Mouse (Mus musculus): ENCODE measurements around the gene Gm45711. TPM values are rescaled to one million over a fixed set of nuclear protein-coding genes. Genes with fewer than 3 reads are reported as not detected.
A peak's percentile ranks its signal among the peaks of the same experiment; 100 is the strongest.
"Not testable (repeated sequence)": the region's sequence is repeated elsewhere in the genome, so short reads cannot be mapped to it uniquely, and the experiment has no call there.

Gene Gm45711
- polyA plus RNA-seq, 1 experiment from 2014 or later = not detected

DNA sequence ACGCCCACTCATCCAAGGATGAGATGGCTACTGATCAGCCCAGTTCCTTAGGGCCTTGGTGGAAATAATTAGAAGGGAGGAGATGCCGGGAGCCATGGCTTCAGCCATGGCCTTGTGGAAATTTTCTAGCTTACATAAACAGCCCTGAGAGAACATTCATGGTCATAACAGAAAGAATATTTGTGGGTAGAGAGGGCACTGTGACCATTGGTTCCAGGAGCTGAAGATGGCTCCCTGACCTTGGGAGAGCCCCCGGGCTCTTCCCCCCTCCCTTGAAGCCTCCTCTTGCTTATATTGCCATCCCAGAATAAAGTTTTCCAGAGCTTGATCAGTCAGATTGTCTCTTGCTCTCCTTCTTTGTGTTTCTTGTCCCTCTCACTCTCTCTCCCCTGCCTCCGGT, 7.3 kb downstream of the Gm45711 start:
- not testable (repeated sequence) for ATAC-seq; H3K9me3 ChIP-seq (replicated peaks; ENCODE audit: control insufficient read depth, low read length); DNase-seq (ENCODE audit: low spot score); H3K27me3 ChIP-seq (replicated peaks; ENCODE audit: control insufficient read depth, insufficient read depth, low read length); H3K36me3 ChIP-seq (ENCODE audit: control insufficient read depth, insufficient read depth, low read length); H3K9ac ChIP-seq (ENCODE audit: low read length); H3K27ac ChIP-seq (ENCODE audit: low read depth, low read length); H3K4me3 ChIP-seq (ENCODE audit: low read depth, low read length); H3K4me2 ChIP-seq (ENCODE audit: low read length); H3K4me1 ChIP-seq (ENCODE audit: control insufficient read depth, insufficient read depth, low read length)
- 95% methylated on average over 4 of the region's 4 CpGs for WGBS

DNA sequence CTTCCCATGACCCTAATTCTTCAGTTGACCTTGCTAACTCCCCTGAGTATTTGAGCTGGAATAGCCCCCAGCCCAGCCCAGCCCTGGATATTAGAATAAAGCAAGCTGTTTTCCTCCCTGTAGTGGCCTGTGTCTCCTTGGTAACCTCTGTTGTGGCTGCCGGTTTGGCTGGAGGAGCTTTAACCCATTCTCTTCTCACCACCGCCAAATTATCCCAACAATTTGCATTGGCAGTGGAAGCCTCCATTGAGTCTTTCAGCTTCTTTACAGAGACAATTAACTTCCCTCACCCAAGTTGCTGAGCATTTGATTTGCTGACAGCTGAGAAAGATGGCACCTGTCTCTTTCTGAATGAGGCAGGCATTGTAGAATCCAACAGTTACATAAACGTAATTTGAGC, 8.3 kb downstream of the Gm45711 start:
- not testable (repeated sequence) for H3K27ac ChIP-seq (ENCODE audit: low read depth, low read length); H3K4me1 ChIP-seq (ENCODE audit: control insufficient read depth, insufficient read depth, low read length)

DNA sequence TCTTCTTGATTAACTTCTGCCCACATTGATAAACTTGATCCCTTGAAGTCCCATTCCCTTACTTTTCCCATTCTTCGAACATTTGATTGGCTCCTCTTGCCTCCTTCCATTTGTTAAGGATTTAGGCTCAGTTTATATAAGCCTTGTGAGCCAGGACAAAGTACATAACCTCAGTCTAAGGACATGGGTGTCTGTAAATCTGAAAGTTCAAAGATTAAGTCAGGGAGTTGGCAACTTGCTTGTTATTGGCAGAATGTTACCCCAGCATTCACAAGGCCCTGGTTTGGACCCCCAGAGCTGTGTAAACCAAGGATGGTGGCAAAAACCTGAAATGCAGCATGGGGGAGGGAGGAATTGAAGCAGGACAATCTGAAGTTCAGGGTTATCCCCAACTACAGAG, 15.5 kb downstream of the Gm45711 start:
- no peaks in the 10 kb centered on the region for H3K4me1 ChIP-seq (ENCODE audit: control insufficient read depth, insufficient read depth, low read length)
- H3K27ac ChIP-seq (ENCODE audit: low read depth, low read length) = no peak overlapping the region
- ATAC-seq (no peak), DNase-seq (ENCODE audit: low spot score) (no peak)
- 86% methylated on average over 1 of the region's 1 CpGs for WGBS
- no peak overlapping the region for H3K4me3 ChIP-seq (ENCODE audit: low read depth, low read length)
- H3K4me2 ChIP-seq (ENCODE audit: low read length) = no peak overlapping the region
- H3K9me3 ChIP-seq (replicated peaks; ENCODE audit: control insufficient read depth, low read length) = no peaks in the 10 kb centered on the region
- H3K9ac ChIP-seq (ENCODE audit: low read length) = no peak overlapping the region
- no peaks in the 10 kb centered on the region for H3K36me3 ChIP-seq (ENCODE audit: control insufficient read depth, insufficient read depth, low read length)
- H3K27me3 ChIP-seq (replicated peaks; ENCODE audit: control insufficient read depth, insufficient read depth, low read length) = no peaks in the 10 kb centered on the region

More for the DNA sequence above, 8.3 kb downstream of the Gm45711 start:
- not testable (repeated sequence) for H3K4me2 ChIP-seq (ENCODE audit: low read length); H3K9me3 ChIP-seq (replicated peaks; ENCODE audit: control insufficient read depth, low read length); H3K4me3 ChIP-seq (ENCODE audit: low read depth, low read length); H3K9ac ChIP-seq (ENCODE audit: low read length); H3K36me3 ChIP-seq (ENCODE audit: control insufficient read depth, insufficient read depth, low read length); H3K27me3 ChIP-seq (replicated peaks; ENCODE audit: control insufficient read depth, insufficient read depth, low read length)
- ATAC-seq = peak; percentile 94
- 5% methylated on average over 3 of the region's 3 CpGs for WGBS
- DNase-seq (ENCODE audit: low spot score) = peak; percentile 76

DNA sequence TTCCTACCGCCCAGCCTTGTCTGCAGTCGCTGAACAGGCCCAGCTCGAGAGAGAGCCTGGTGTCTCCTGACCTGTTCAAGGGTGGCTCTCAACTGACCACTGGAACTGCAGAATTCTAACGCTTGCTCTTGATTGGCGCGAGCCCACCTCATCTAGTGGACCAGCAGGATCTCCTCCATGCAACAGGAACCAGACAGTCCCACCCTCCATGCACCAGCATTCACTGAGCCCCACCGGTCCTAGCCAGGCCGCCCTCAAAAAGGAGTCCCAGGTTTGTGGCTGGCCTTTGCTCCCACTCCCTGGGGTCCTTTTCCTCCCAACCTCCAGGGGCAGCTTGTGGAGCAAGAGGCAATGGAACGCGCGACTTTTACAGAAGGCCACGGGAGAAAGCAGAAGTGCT, 16.8 kb downstream of the Gm45711 start, which contains the start of gene Cmtm2a:
Gene Cmtm2a, minus strand, starts transcription at position 101 of the 400 bp plus-strand sequence.
- not testable (repeated sequence) for H3K9me3 ChIP-seq (replicated peaks; ENCODE audit: control insufficient read depth, low read length)

DNA sequence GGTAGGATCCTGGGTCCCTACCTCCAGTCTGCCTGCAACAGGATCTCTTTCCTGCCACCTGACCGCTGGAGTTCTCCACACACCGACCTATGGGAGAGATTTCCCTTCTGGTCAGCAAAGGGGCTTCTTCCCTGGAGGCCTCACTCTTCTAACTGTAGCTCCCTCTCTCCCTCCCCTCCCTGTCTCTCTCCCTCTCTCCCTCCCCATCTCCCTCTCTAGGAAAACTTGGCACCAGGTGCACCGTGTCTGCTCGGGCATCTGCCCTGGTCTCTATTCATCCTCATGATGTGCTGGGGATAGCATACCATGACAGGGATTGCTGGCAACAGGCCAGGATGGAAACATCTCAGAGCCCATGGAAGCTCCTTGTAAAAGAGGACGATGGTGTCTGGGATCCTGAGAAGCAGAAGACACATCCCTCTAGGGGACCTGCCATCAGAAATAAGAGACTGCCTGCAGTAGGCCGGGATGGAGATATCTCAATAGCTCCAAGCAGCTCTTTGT, 40.9 kb downstream of the Gm45711 start:
- no peak overlapping the region for H3K4me2 ChIP-seq (ENCODE audit: low read length)
- no peak for DNase-seq (ENCODE audit: low spot score)

More for the DNA sequence above, 16.8 kb downstream of the Gm45711 start, which contains the start of gene Cmtm2a:
- H3K36me3 ChIP-seq (ENCODE audit: control insufficient read depth, insufficient read depth, low read length); H3K27ac ChIP-seq (ENCODE audit: low read depth, low read length); DNase-seq (ENCODE audit: low spot score); H3K9ac ChIP-seq (ENCODE audit: low read length); H3K4me3 ChIP-seq (ENCODE audit: low read depth, low read length); ATAC-seq; H3K4me2 ChIP-seq (ENCODE audit: low read length); H3K4me1 ChIP-seq (ENCODE audit: control insufficient read depth, insufficient read depth, low read length); H3K27me3 ChIP-seq (replicated peaks; ENCODE audit: control insufficient read depth, insufficient read depth, low read length): not testable (repeated sequence)
- WGBS = 95% methylated on average over 12 of the region's 12 CpGs

DNA sequence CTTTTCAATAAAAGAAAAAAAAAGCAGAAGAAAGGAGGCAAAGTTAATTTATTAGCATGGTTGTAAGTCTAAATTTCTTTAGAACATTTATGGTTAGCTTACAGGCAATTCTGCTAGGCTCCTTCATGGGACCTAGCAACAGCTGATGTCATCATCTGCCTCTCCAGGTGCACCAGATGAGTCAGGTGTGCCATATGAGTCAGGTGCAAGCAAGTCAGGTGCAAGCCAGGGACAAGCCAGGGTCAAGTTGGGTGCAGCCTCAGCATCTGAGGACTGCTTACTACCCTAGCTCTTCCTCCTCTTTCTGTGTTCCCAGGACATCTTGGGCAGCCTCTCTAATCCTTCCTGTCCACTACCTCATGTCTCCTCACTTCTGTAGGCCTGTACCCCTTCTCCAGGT, 41.5 kb downstream of the Gm45711 start:
- peaks cover 5% of the 10 kb centered on the region; the same call in 1 of the 2 replicates for H3K36me3 ChIP-seq (ENCODE audit: control insufficient read depth, insufficient read depth, low read length)
- DNase-seq (ENCODE audit: low spot score) (no peak), ATAC-seq (no peak)
- H3K4me1 ChIP-seq (ENCODE audit: control insufficient read depth, insufficient read depth, low read length) = no peaks in the 10 kb centered on the region
- H3K9me3 ChIP-seq (replicated peaks; ENCODE audit: control insufficient read depth, low read length) = no peaks in the 10 kb centered on the region
- H3K9ac ChIP-seq (ENCODE audit: low read length) = no peak overlapping the region
- H3K4me3 ChIP-seq (ENCODE audit: low read depth, low read length) = no peak overlapping the region
- no peaks in the 10 kb centered on the region for H3K27me3 ChIP-seq (replicated peaks; ENCODE audit: control insufficient read depth, insufficient read depth, low read length)
- no peak overlapping the region for H3K27ac ChIP-seq (ENCODE audit: low read depth, low read length)
- H3K4me2 ChIP-seq (ENCODE audit: low read length) = no peak overlapping the region

More for the DNA sequence above, 40.9 kb downstream of the Gm45711 start:
- Histone ChIP-seq H3K9ac (ENCODE audit: low read length) (no peak overlapping the region), H3K4me3 (ENCODE audit: low read depth, low read length) (no peak overlapping the region), H3K36me3 (ENCODE audit: control insufficient read depth, insufficient read depth, low read length) (0 out of 2 replicates have a peak, but pooled peaks cover 3% of the 10 kb centered on the region), H3K27me3 (replicated peaks; ENCODE audit: control insufficient read depth, insufficient read depth, low read length) (no peaks in the 10 kb centered on the region), H3K9me3 (replicated peaks; ENCODE audit: control insufficient read depth, low read length) (no peaks in the 10 kb centered on the region), H3K4me1 (ENCODE audit: control insufficient read depth, insufficient read depth, low read length) (no peaks in the 10 kb centered on the region), H3K27ac (ENCODE audit: low read depth, low read length) (no peak overlapping the region)
- ATAC-seq = no peak
- 86% methylated on average over 6 of the region's 6 CpGs for WGBS

DNA sequence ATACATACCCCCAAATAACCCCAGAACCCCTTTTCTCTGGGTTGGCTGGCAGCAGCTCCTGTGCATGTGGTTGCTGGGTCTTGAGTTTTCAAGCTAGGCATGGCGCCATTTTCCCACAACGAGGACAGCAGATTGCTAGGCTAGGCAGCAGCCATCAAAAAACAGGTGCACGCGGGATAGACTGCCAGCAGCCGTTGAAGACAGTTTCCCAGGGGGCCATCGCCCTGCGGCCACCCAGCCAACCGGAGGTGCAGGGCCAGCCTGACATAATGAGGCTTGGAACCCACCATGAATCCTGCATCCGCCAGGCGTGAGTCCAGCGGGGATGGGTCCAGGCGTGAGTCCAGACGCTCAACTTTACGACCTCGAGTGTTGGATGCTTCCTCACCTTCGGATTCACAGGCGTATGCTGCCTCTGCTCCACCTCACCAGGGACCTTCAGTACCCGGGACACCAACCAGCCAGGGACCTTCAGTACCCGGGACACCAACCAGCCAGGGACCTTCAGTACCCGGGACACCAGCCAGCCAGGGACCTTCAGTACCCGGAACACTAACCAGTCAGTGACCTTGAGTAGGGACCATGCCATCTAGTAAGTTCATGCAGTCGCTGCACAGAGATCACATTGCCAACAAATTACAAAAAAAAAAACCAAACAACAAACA, 45.5 kb downstream of the Gm45711 start:
- ATAC-seq; H3K9ac ChIP-seq (ENCODE audit: low read length); DNase-seq (ENCODE audit: low spot score); H3K4me1 ChIP-seq (ENCODE audit: control insufficient read depth, insufficient read depth, low read length); H3K4me3 ChIP-seq (ENCODE audit: low read depth, low read length); H3K27me3 ChIP-seq (replicated peaks; ENCODE audit: control insufficient read depth, insufficient read depth, low read length); H3K27ac ChIP-seq (ENCODE audit: low read depth, low read length); H3K4me2 ChIP-seq (ENCODE audit: low read length); H3K9me3 ChIP-seq (replicated peaks; ENCODE audit: control insufficient read depth, low read length): not testable (repeated sequence)
- 96% methylated on average over 22 of the region's 22 CpGs for WGBS
- H3K36me3 ChIP-seq (ENCODE audit: control insufficient read depth, insufficient read depth, low read length) = peaks cover 12% of the 10 kb centered on the region

DNA sequence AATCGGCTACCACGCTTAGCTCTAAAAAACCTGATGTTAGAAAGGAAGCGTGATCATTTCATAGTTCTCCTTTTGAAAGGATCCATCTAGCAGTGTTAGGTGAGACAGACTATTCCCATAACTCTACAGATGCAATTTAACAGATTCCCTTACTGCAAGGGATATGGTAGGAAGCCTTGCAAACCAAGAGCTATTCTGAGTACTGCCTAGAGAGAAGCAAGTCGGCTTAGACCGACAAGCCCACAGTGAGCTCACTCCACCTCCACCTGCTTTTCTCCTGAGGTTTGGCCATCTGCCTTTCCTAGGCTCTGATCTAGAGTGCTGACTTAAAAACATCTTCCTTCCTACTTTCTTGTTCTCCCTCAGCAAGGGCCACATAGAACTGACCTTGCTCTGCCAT, 48.1 kb downstream of the Gm45711 start:
- H3K27ac ChIP-seq (ENCODE audit: low read depth, low read length); H3K9me3 ChIP-seq (replicated peaks; ENCODE audit: control insufficient read depth, low read length); H3K4me1 ChIP-seq (ENCODE audit: control insufficient read depth, insufficient read depth, low read length); H3K4me3 ChIP-seq (ENCODE audit: low read depth, low read length); ATAC-seq; DNase-seq (ENCODE audit: low spot score); H3K4me2 ChIP-seq (ENCODE audit: low read length); H3K27me3 ChIP-seq (replicated peaks; ENCODE audit: control insufficient read depth, insufficient read depth, low read length); H3K9ac ChIP-seq (ENCODE audit: low read length): not testable (repeated sequence)
- WGBS = 98% methylated on average over 5 of the region's 5 CpGs
- peaks cover 26% of the 10 kb centered on the region for H3K36me3 ChIP-seq (ENCODE audit: control insufficient read depth, insufficient read depth, low read length)

DNA sequence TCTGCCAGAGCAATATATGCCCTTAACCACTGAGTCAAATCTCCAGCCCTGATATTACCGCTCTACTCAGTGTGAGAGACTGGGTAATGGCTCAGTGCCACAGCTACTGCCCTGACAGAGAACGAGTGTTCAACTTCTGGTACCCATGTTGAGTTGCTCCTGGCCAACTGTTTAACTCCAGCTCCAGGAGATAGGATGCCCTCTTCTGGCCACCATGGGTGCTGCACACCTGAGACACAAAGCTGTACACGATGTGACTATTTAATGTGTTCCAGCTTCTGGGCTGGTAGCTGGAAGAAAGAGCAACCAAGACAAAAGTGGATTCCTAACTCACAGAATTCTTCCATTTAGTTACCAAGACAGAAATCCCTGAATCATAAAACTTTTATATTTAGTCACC, 56.9 kb downstream of the Gm45711 start:
- Histone ChIP-seq H3K36me3 (ENCODE audit: control insufficient read depth, insufficient read depth, low read length) (peaks cover 1% of the 10 kb centered on the region; the same call in 1 of the 2 replicates), H3K27ac (ENCODE audit: low read depth, low read length) (no peak overlapping the region), H3K4me2 (ENCODE audit: low read length) (no peak overlapping the region), H3K9me3 (replicated peaks; ENCODE audit: control insufficient read depth, low read length) (no peaks in the 10 kb centered on the region), H3K27me3 (replicated peaks; ENCODE audit: control insufficient read depth, insufficient read depth, low read length) (no peaks in the 10 kb centered on the region), H3K9ac (ENCODE audit: low read length) (no peak overlapping the region), H3K4me1 (ENCODE audit: control insufficient read depth, insufficient read depth, low read length) (peaks cover 5% of the 10 kb centered on the region; the same call in 1 of the 2 replicates), H3K4me3 (ENCODE audit: low read depth, low read length) (no peak overlapping the region)
- 87% methylated on average over 3 of the region's 3 CpGs for WGBS
- peak; percentile 10 for DNase-seq (ENCODE audit: low spot score)
- ATAC-seq = no peak

All from forebrain, embryonic 14.5 days (tissue).